Mouse (Mus musculus) cerebellum, adult 2 months (tissue): ENCODE results near the gene Thsd4. TPM values are rescaled to one million over a fixed set of nuclear protein-coding genes. Genes with fewer than 3 reads are reported as not detected.

Source experiments
- DNase-seq, 2 experiments: peaks; one replicate each; pipeline ENCODE4 v3.0.0; 2021
- H3K27ac ChIP-seq: fragments of 200-500 bp; 2 replicates; pipeline ENCODE4 v1.5.1; 2012; ENCODE audit warnings: low read length, control low read depth, inconsistent platforms; ENCODE audit not compliant: insufficient read depth
- H3K27me3 ChIP-seq: fragments of 200-500 bp; 2 replicates; pipeline ENCODE4 v1.6.1; 2012; ENCODE audit warnings: inconsistent platforms, mild to moderate bottlenecking, low read length, moderate library complexity; ENCODE audit not compliant: control insufficient read depth, insufficient read depth
- H3K4me1 ChIP-seq: fragments of 200-500 bp; 2 replicates; pipeline ENCODE4 v1.6.1; 2011; ENCODE audit warnings: low read length; ENCODE audit not compliant: control insufficient read depth, insufficient read depth
- H3K4me3 ChIP-seq: fragments of 200-500 bp; replicated peaks from 2 replicates; pipeline ENCODE3; 2011; ENCODE audit warnings: mild to moderate bottlenecking, low read depth, low read length, control low read depth; ENCODE audit not compliant: insufficient read depth
- CTCF ChIP-seq: fragments of 200-500 bp; IDR thresholded peaks from 2 replicates; pipeline ENCODE4 v1.5.1; 2011; ENCODE audit warnings: low read depth, mild to moderate bottlenecking, control low read depth, low read length, moderate library complexity, borderline replicate concordance; ENCODE audit not compliant: insufficient read depth
- POLR2A ChIP-seq: fragments of 200-500 bp; IDR thresholded peaks from 2 replicates; pipeline ENCODE4 v1.6.1; 2011; ENCODE audit warnings: low read length, control low read depth, borderline replicate concordance; ENCODE audit not compliant: insufficient read depth
- WGBS: fragments of 180-500 bp; shearing (Covaris S2); methylation state at CpG from one replicate; pipeline ENCODE4 v1.1.7; 2018; 5-methylcytosine and 5-hydroxymethylcytosine counted together
- polyA plus RNA-seq: library from polyadenylated mRNA; depleted of rRNA; stranded (reverse); fragments of >200 nt; gene quantifications from 2 replicates; pipeline ENCODE4 v1.2.3, GENCODE M21; 2012

The Thsd4 gene
- polyA plus RNA-seq, 1 experiment = 2.7 TPM

- 72% methylated on average over 6 of the region's 6 CpGs for WGBS
- H3K4me1 ChIP-seq = no peaks in the 10 kb centered on the region; the same call in 1 of the 2 replicates
- TF ChIP-seq CTCF (no peak), POLR2A (no peak)
- H3K27me3 ChIP-seq = no peaks in the 10 kb centered on the region
- H3K27ac ChIP-seq = no peak overlapping the region
- H3K4me3 ChIP-seq = no peak overlapping the region
- DNase-seq = no peak
These were observed 119.2 kb downstream of the Thsd4 start for GRCm38 (mm10) chr9:60402681-60403080.

- H3K27me3 ChIP-seq = no peaks in the 10 kb centered on the region
- no peak overlapping the region for H3K4me3 ChIP-seq
- DNase-seq = no peak
- TF ChIP-seq CTCF = no peak
- TF ChIP-seq POLR2A = no peak
- H3K4me1 ChIP-seq = no peaks in the 10 kb centered on the region
- no peak overlapping the region for H3K27ac ChIP-seq
- 96% methylated on average over 8 of the region's 8 CpGs for WGBS
These were observed 121.8 kb downstream of the Thsd4 start for GRCm38 (mm10) chr9:60400001-60400400.

- 14% methylated on average over 2 of the region's 2 CpGs for WGBS
- no peaks in the 10 kb centered on the region for H3K27me3 ChIP-seq
- no peak overlapping the region for H3K4me3 ChIP-seq
- no peak overlapping the region for H3K27ac ChIP-seq
- no peak for DNase-seq
- H3K4me1 ChIP-seq = no peaks in the 10 kb centered on the region
- TF ChIP-seq CTCF (no peak), POLR2A (no peak)
These were observed 123.8 kb downstream of the Thsd4 start for GRCm38 (mm10) chr9:60398073-60398472.

GRCm38 (mm10) chr9:60396096-60396495 is 125.8 kb downstream of the Thsd4 start:
- no peak for TF ChIP-seq POLR2A
- no peak for TF ChIP-seq CTCF
- WGBS = 88% methylated on average over 3 of the region's 3 CpGs
- no peak overlapping the region for H3K27ac ChIP-seq
- H3K4me1 ChIP-seq = no peaks in the 10 kb centered on the region
- DNase-seq = no peak
- no peak overlapping the region for H3K4me3 ChIP-seq
- H3K27me3 ChIP-seq = no peaks in the 10 kb centered on the region

GRCm38 (mm10) chr9:60392916-60393315 is 128.9 kb downstream of the Thsd4 start:
- TF ChIP-seq POLR2A = no peak
- no peak for TF ChIP-seq CTCF
- no peak overlapping the region for H3K27ac ChIP-seq
- DNase-seq = no peak
- 92% methylated on average over 4 of the region's 4 CpGs for WGBS
- no peaks in the 10 kb centered on the region for H3K4me1 ChIP-seq
- H3K27me3 ChIP-seq = no peaks in the 10 kb centered on the region
- H3K4me3 ChIP-seq = no peak overlapping the region

GRCm38 (mm10) chr9:60384751-60385150 is 137.1 kb downstream of the Thsd4 start:
- 94% methylated on average over 6 of the region's 6 CpGs for whole genome bisulfite sequencing
- H3K27ac ChIP-seq = no peak overlapping the region
- DNase-seq = no peak
- H3K27me3 ChIP-seq = no peaks in the 10 kb centered on the region
- TF ChIP-seq CTCF = no peak
- TF ChIP-seq POLR2A = no peak
- H3K4me1 ChIP-seq = no peaks in the 10 kb centered on the region
- H3K4me3 ChIP-seq = no peak overlapping the region

- H3K4me3 ChIP-seq = no peak overlapping the region
- TF ChIP-seq CTCF (no peak), POLR2A (no peak)
- H3K27me3 ChIP-seq = no peaks in the 10 kb centered on the region
- WGBS = 17% methylated on average over 4 of the region's 4 CpGs
- no peaks in the 10 kb centered on the region for H3K4me1 ChIP-seq
- H3K27ac ChIP-seq = no peak overlapping the region
- peak; percentile 9 to 51 for DNase-seq
These were observed 138.9 kb downstream of the Thsd4 start for GRCm38 (mm10) chr9:60382941-60383340.

- H3K27ac ChIP-seq = no peak overlapping the region
These were observed 139.3 kb downstream of the Thsd4 start for GRCm38 (mm10) chr9:60382526-60382925.

More at GRCm38 (mm10) chr9:60382526-60382925, 139.3 kb downstream of the Thsd4 start:
- TF ChIP-seq POLR2A = no peak
- no peak for TF ChIP-seq CTCF
- H3K4me3 ChIP-seq = no peak overlapping the region
- no peaks in the 10 kb centered on the region for H3K4me1 ChIP-seq
- H3K27me3 ChIP-seq = no peaks in the 10 kb centered on the region
- no peak for DNase-seq
- WGBS = 72% methylated on average over 4 of the region's 4 CpGs
